Mouse (Mus musculus): ENCODE measurements at regions not wholly inside any gene's neighbourhood (a gene's known extent, or its start where the extent isn't known, plus 50 kb on each side); places are given as distances from the start of the nearest gene placed in this dataset.

DNA sequence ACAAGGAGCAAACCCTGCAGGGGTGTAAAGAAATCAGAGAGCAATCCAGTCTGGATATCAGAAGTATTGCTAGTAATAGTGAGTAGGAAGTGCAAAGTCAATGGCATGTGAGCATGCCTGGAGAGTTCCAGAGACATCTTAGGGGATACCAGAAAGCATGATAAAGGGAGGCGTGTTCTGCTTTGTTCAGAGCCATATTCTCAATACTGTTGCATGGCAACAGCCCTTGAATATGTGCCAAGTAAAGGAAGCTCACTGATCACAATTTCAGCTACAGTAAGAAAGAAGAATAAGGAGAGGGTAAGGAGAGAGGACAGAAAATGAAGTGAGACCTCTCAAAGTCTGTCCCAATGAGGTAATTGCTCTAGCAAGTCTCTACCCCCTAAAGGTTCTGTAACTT lies 92.1 kb upstream of the Thrb start:
- Histone ChIP-seq H3K27ac (no peak overlapping the region), H3K9ac (no peak overlapping the region), H3K9me3 (no peaks in the 10 kb centered on the region), H3K4me1 (no peaks in the 10 kb centered on the region), H3K36me3 (no peaks in the 10 kb centered on the region), H3K4me3 (no peak overlapping the region), H3K4me2 (replicated peaks) (no peak overlapping the region), H3K27me3 (no peaks in the 10 kb centered on the region)
- 76% methylated on average over 1 of the region's 1 CpGs for WGBS
- no peak for ATAC-seq (ENCODE audit: insufficient number of reproducible peaks, insufficient read depth, low FRiP score, low TSS enrichment)

DNA sequence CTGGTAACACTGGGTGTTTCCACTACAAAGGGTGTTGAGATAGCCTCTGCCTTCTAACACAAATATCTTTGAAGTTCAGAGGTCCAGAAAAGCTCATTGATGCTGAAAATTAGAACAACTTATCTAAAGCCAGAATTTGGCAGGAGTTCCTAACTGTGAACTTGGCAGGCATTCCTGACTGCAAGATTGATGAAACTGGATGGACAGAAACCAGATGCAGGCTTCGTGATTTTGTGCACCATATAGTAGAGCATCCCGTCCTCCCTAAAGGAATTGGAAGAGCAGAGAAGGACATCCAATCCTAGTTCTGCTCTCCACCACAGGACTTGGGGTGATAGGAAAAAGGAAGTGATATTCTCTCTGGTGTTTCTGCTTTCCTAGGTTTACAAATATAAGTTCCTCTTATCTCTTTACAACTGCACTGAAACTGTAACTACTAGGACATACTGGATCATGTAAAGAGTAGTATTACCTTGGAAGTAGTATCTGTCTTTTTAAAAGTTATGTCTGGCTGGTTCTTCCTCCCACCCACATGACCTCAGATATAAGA lies 90.9 kb upstream of the Thrb start:
- no peaks in the 10 kb centered on the region for H3K27me3 ChIP-seq
- no peak overlapping the region for H3K27ac ChIP-seq
- H3K9me3 ChIP-seq = no peaks in the 10 kb centered on the region
- H3K9ac ChIP-seq = no peak overlapping the region
- no peaks in the 10 kb centered on the region for H3K4me1 ChIP-seq
- no peak for ATAC-seq (ENCODE audit: insufficient number of reproducible peaks, insufficient read depth, low FRiP score, low TSS enrichment)
- H3K36me3 ChIP-seq = no peaks in the 10 kb centered on the region
- no peak overlapping the region for H3K4me2 ChIP-seq (replicated peaks)
- no peak overlapping the region for H3K4me3 ChIP-seq
- 60% methylated on average over 2 of the region's 2 CpGs for WGBS

DNA sequence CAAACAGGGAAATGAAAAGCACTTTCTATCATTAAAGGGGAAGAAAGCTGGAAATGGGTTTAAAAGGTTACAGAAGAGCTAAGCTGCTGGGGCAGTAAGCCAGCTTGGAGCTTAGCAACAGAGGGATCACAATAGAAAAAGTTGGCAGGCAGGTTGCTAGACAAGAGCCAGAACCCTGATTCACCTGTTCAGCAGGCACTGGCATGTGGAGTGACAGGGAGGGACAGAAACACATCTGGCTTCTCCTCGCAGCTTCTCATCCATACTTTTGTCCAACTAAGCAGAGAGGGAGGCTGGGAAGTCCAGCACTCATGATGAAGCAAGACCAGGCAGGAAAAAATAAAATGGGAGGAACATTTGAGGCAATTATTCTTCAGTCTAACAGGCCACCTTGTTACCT lies 81.3 kb upstream of the Thrb start:
- Histone ChIP-seq H3K4me2 (replicated peaks) (no peak overlapping the region), H3K4me3 (no peak overlapping the region), H3K9me3 (no peaks in the 10 kb centered on the region), H3K27me3 (no peaks in the 10 kb centered on the region), H3K36me3 (no peaks in the 10 kb centered on the region), H3K27ac (no peak overlapping the region), H3K4me1 (no peaks in the 10 kb centered on the region), H3K9ac (no peak overlapping the region)
- no peak for ATAC-seq (ENCODE audit: insufficient number of reproducible peaks, insufficient read depth, low FRiP score, low TSS enrichment)
- WGBS = 73% methylated on average over 1 of the region's 1 CpGs

DNA sequence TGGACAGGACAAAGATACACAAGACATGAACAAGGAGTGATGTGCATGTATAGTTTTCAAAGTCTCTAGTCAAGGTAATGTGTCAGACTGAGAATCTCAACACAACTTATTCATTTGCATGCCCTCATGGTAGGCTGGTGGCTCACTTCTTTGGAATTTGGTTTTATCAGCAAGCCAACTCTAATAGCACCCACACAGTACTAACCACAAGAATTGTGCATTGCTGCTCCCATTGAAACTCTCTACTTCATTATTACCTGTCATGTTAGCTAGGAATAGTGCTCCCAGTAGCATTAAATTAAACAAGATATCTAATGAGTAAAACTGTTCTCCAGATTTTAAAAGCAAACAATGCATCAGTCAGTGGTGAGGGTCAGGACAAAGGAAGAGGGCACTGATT lies 70.5 kb upstream of the Thrb start:
- Histone ChIP-seq H3K9ac (no peak overlapping the region), H3K27ac (no peak overlapping the region), H3K4me3 (no peak overlapping the region), H3K4me1 (no peaks in the 10 kb centered on the region), H3K4me2 (replicated peaks) (no peak overlapping the region), H3K36me3 (no peaks in the 10 kb centered on the region), H3K9me3 (no peaks in the 10 kb centered on the region), H3K27me3 (no peaks in the 10 kb centered on the region)
- ATAC-seq (ENCODE audit: insufficient number of reproducible peaks, insufficient read depth, low FRiP score, low TSS enrichment) = no peak

DNA sequence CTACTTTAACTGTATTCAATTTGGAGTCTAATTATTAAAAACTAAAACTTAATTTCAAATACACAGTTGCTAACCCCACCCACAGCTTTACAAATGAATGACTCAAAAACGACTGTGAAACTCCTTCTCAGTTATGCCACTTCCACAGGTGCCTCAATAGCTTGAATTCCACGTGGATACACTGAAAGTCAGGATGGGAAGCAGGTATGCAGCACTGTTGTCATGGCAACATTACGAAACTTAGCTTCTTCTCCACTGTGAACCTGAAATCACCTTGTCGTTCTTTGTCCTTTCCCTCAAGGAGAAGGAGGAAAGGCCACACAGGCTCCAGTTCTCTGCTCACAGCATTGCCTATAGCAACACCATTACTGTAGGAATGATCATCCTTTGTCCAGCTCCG lies 60.5 kb upstream of the Thrb start:
- H3K27me3 ChIP-seq = no peaks in the 10 kb centered on the region
- H3K4me2 ChIP-seq (replicated peaks) = no peak overlapping the region

DNA sequence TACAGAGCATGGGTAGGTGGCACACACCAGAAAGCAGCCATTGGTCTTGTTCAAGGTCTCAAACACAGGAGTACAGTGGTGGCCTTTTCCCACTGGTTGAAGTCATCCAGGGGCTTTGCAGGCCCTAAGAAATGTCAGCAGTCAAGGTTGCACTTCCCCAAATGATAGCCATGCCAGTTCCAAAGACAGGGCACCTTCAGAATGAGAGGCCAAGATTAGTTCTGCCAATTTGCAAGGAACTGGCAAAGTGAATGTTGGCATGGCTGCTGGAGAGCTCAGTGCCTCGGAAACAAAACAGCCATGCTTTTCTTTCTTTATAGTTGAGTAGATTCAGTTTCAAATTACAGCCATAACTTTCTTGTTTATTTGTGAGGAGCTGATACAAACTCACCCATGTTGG lies 57.7 kb upstream of the Thrb start:
- Histone ChIP-seq H3K27ac (no peak overlapping the region), H3K9me3 (no peaks in the 10 kb centered on the region), H3K9ac (no peak overlapping the region), H3K4me3 (no peak overlapping the region), H3K4me2 (replicated peaks) (no peak overlapping the region), H3K4me1 (no peaks in the 10 kb centered on the region), H3K27me3 (no peaks in the 10 kb centered on the region), H3K36me3 (no peaks in the 10 kb centered on the region)
- ATAC-seq (ENCODE audit: insufficient number of reproducible peaks, insufficient read depth, low FRiP score, low TSS enrichment) = no peak
- WGBS = 72% methylated on average over 1 of the region's 1 CpGs

More for the DNA sequence above, 60.5 kb upstream of the Thrb start:
- Histone ChIP-seq H3K4me3 (no peak overlapping the region), H3K9me3 (no peaks in the 10 kb centered on the region), H3K9ac (no peak overlapping the region), H3K4me1 (no peaks in the 10 kb centered on the region), H3K27ac (no peak overlapping the region), H3K36me3 (no peaks in the 10 kb centered on the region)
- 67% methylated on average over 5 of the region's 5 CpGs for WGBS
- no peak for ATAC-seq (ENCODE audit: insufficient number of reproducible peaks, insufficient read depth, low FRiP score, low TSS enrichment)

DNA sequence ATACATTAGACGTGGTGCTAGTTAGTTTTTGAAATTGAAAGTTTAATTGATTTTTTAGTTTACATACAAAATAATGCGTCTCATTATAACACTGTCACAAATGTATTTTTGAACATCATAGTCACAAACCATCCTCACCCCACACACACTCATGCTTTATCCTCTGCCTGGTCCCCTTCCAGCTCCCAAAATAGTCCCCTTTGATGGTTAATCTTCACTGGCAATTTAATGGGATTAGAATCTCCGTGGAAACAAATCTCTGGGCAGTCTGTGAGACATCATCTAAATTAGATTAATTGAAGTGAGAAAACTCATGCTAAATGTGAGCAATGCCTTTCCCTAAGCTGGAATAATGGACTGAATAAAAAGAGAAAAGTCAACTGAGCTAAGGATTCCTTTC lies 54.0 kb upstream of the Thrb start:
- Histone ChIP-seq H3K27ac (no peak overlapping the region), H3K27me3 (no peaks in the 10 kb centered on the region), H3K36me3 (no peaks in the 10 kb centered on the region), H3K9me3 (no peaks in the 10 kb centered on the region), H3K4me3 (no peak overlapping the region), H3K4me2 (replicated peaks) (no peak overlapping the region), H3K4me1 (no peaks in the 10 kb centered on the region), H3K9ac (no peak overlapping the region)
- WGBS = 51% methylated on average over 3 of the region's 3 CpGs
- ATAC-seq (ENCODE audit: insufficient number of reproducible peaks, insufficient read depth, low FRiP score, low TSS enrichment) = no peak

DNA sequence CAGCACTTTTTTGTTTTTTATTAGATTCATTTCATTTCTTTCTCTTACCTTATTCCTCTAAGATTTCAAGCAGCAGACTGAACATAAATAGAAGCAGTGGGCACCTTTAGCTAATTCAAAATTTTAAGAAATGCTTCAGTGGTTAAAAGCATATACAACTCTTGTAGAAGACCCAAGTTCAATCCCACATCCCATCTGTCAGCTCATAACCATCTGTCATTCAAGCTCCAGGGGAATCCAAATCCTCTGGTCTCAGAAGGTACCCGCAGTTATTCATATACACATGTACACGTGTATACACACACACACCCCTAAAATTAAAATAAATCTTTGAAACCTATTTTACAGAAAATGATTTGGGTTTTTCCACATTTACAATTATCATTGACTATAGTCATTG lies 52.9 kb upstream of the Thrb start:
- H3K4me2 ChIP-seq (replicated peaks) = no peak overlapping the region
- WGBS = 82% methylated on average over 2 of the region's 2 CpGs
- H3K27ac ChIP-seq = no peak overlapping the region
- H3K27me3 ChIP-seq = no peaks in the 10 kb centered on the region
- H3K9ac ChIP-seq = no peak overlapping the region
- no peaks in the 10 kb centered on the region for H3K36me3 ChIP-seq
- H3K9me3 ChIP-seq = no peaks in the 10 kb centered on the region
- no peaks in the 10 kb centered on the region for H3K4me1 ChIP-seq
- ATAC-seq (ENCODE audit: insufficient number of reproducible peaks, insufficient read depth, low FRiP score, low TSS enrichment) = no peak
- no peak overlapping the region for H3K4me3 ChIP-seq

Measured in embryonic facial prominence, embryonic 12.5 days (tissue).